Mouse (Mus musculus): ENCODE data around the gene Exd1. TPM values are rescaled to one million over a fixed set of nuclear protein-coding genes. Genes with fewer than 3 reads are reported as not detected.

Gene Exd1
- polyA plus RNA-seq (2016; fragmentation: Nextera tagmentation; extraction: Ambion mirVana): 0.61 and 0.70 TPM in 2 replicates

DNA sequence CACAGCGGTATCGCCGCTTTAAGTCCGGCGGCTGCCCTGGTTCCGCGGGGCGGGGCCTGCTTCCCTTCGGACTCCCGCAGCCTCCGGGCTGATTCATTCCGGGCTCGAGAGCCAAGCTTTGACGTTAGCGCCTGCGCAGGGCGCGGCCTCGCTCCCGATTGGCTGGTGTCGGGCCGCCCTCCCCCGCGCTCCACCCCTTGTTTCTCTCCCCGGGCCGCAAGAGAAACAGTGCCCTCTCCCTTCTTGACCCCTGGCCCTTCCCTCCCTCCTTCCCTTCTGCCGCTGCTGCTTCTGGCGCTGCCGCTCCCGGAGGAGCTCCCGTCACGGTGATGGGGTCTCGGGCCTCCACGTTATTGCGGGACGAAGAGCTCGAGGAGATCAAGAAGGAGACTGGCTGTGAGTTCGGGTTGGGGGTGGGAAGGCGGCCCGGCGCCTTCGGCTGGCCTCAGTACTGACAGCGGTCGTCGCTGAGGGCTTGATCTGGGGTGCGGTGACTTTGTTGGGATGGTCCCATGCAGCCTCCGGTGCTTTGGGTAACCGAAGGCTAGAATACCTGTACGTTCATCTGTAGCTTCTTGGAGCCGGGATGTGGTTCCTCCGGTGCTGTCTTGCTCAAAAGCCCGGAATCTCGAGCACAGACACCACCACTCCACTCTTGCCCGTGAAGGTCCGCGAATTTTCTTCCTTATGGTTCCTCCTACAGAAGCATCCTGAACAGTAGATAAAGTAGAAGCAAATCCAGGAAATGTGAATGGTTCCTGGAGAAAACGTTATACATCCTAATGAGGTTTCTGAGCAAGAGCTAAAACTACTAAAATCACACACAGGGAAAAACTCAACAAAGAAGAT lies at the start of gene Exd1, which contains the start of gene Chp1:
Exd1 (minus strand) TSS at position 106 of the 849 bp plus-strand sequence.
Chp1 (plus strand) TSS at position 176 of the 849 bp plus-strand sequence.
- Histone ChIP-seq H3K4me2 (replicated peaks) (peak within 1 kb of the TSS; percentile 74), H3K4me3 (peak within 1 kb of the TSS; percentile 78), H3K36me3 (no peaks in the 10 kb centered on the region), H3K9me3 (no peaks in the 10 kb centered on the region), H3K9ac (peak within 1 kb of the TSS; percentile 78), H3K27ac (peak within 1 kb of the TSS; percentile 62), H3K4me1 (peaks cover 14% of the 10 kb centered on the region), H3K27me3 (replicated peaks) (no peaks in the 10 kb centered on the region)
- peak; percentile 98 for ATAC-seq (ENCODE audit: low FRiP score, low read depth)
- WGBS: under 1% methylated on average over 57 of the region's 57 CpGs

DNA sequence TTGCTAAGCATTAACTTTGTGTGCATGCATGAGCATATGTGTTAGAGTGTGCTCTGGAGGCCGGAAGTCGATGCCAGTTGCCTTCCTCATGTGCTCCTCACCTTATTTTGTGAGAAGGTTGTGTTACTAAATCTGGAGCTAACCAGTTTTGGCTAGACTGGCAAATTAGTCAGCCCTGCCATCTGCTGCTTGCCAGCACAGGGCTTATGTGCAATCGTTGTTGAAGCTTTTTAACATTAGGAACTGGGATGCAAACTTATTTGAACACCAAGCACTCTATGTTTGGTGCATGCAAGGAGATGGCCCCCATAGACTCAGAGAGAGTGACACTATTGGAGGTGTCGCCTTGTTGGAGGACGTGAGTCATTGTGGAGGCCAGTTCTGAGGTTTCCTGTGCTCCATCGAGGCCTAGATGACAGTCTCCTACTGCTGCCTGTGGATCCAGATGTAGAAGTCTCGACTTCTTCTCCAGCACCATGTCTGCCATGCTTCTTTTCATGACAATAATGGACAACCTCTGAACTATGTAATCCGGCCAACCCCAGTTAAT lies 49.4 kb upstream of the Exd1 start:
- 95% methylated on average over 8 of the region's 8 CpGs for WGBS
- Histone ChIP-seq H3K4me3 (no peak overlapping the region), H3K27ac (no peak overlapping the region), H3K9me3 (no peaks in the 10 kb centered on the region), H3K36me3 (peaks cover 37% of the 10 kb centered on the region), H3K4me1 (peaks cover 12% of the 10 kb centered on the region), H3K4me2 (replicated peaks) (no peak overlapping the region), H3K9ac (no peak overlapping the region), H3K27me3 (replicated peaks) (no peaks in the 10 kb centered on the region)
- ATAC-seq (ENCODE audit: low FRiP score, low read depth): no peak

DNA sequence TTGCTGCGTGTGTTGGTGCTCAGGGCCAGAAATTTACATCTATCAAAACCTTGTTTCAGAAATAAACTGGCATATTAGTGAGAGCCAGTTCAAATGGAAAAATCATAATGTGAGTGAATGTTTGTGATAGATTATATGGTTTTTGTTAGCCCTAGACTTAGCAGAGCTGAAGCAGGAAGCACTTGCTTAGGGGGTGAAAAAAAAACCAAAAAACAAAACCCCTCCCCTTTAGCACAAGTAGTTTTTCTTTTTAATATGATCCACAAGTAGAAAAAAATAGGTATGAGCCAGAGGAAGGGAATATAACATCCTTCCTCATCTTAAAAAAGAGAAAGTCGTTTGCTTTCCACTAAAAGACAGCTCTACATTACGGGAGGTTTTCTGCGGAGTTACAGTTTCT lies 47.9 kb upstream of the Exd1 start:
- H3K36me3 ChIP-seq: peaks cover 38% of the 10 kb centered on the region
- H3K4me3 ChIP-seq: peak overlapping the region; percentile 95
- no peak for ATAC-seq (ENCODE audit: low FRiP score, low read depth)
- peak overlapping the region; percentile 71 for H3K4me2 ChIP-seq (replicated peaks)
- WGBS: 58% methylated on average over 4 of the region's 4 CpGs
- H3K4me1 ChIP-seq: peaks cover 12% of the 10 kb centered on the region
- no peaks in the 10 kb centered on the region for H3K9me3 ChIP-seq
- H3K9ac ChIP-seq: peak overlapping the region; percentile 91
- H3K27me3 ChIP-seq (replicated peaks): no peaks in the 10 kb centered on the region
- no peak overlapping the region for H3K27ac ChIP-seq

DNA sequence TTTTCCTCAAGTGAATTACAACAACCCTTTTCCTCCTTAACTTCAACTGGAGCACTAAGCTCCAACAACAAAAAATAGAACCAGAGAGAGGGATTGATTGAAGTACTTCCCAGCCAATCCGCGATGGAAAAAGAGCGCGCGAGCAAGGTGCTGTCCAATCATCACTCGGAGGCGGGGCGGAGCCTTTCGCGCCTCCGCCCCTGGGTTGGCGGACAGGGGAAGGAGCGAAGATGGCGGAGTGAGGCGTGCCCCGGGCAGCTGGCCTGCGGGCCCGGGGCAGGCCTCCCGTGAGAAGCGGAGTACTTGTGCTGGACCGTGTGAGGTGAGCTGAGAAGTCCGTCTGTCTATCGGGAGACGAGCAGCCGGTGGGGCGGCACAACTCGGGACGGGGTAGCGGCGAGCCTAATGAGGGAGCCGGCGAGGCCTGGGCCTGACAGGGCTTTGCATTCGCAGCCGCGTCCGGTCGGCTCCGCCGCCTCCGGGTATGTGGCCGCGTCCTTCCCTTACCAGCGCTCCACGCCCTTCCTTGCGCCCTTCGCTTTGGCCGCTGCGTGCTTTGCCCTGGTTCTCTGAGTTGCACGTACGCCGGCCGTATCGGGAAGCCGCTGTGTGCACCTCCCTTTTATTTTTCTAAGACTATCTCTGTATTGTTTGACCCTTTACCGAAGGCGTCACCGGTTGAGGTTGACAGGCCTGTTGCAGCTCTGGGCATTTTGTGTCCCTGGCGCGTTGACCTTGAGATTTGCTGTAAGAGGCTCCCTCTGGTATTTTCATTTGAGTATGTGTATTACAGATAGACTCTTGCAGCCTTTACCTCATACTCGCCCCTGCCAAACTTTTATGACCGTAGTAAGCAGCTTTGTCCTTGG lies 46.9 kb upstream of the Exd1 start:
- Histone ChIP-seq H3K27ac (peak overlapping the region; percentile 59), H3K36me3 (peaks cover 31% of the 10 kb centered on the region), H3K9me3 (no peaks in the 10 kb centered on the region), H3K4me2 (replicated peaks) (peak overlapping the region; percentile 71), H3K27me3 (replicated peaks) (no peaks in the 10 kb centered on the region), H3K4me3 (peak overlapping the region; percentile 95), H3K9ac (peak overlapping the region; percentile 91), H3K4me1 (peaks cover 12% of the 10 kb centered on the region)
- WGBS: under 1% methylated on average over 61 of the region's 61 CpGs
- peak; percentile 97 for ATAC-seq (ENCODE audit: low FRiP score, low read depth)

DNA sequence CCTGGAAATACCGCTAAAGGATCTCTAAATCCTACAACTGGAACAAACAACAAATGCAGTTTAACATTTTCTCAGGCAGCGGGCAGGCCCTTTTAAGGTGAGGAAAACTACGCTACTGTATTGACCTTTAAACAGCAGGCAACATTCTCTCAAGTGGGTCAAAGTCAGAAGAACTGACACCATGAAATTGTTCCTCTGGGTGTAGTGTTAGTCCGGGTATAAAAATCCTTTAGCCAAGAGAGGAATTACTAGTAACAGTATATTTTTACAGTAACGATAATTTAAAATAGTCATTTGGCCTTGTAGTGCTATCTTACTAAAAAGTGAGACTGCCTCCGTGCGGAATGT lies 46.3 kb upstream of the Exd1 start:
- peaks cover 12% of the 10 kb centered on the region for H3K4me1 ChIP-seq
- H3K4me3 ChIP-seq: peak overlapping the region; percentile 95; the same call in 1 of the 2 replicates
- no peak overlapping the region for H3K9ac ChIP-seq
- WGBS: 7% methylated on average over 7 of the region's 7 CpGs
- H3K27me3 ChIP-seq (replicated peaks): no peaks in the 10 kb centered on the region
- peak; percentile 19; the same call in 1 of the 2 replicates for ATAC-seq (ENCODE audit: low FRiP score, low read depth)
- peak overlapping the region; percentile 71 for H3K4me2 ChIP-seq (replicated peaks)
- no peaks in the 10 kb centered on the region for H3K9me3 ChIP-seq
- no peak overlapping the region for H3K27ac ChIP-seq
- H3K36me3 ChIP-seq: peaks cover 27% of the 10 kb centered on the region

DNA sequence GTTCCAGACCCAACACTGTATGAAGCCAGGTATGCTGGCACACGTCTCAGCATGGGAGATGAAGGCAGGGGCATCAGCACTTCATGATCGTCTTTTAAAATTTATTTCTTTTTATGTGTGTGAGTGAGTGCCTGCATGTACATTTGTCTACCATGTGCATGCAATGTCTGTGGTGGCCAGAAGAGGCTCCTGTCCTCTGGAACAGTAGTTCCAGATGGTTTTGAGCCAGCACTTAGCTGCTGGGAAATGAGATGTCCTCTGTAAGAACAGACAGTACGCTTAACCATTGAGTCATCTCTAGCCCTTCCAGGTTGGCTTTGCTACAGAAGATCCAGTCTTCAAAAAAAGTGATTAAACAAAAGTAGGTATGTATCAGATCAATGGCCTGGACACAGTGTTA lies 43.8 kb upstream of the Exd1 start:
- Histone ChIP-seq H3K27ac (no peak overlapping the region), H3K4me1 (peaks cover 12% of the 10 kb centered on the region), H3K4me3 (no peak overlapping the region), H3K9ac (no peak overlapping the region), H3K36me3 (peaks cover 7% of the 10 kb centered on the region), H3K9me3 (no peaks in the 10 kb centered on the region), H3K4me2 (replicated peaks) (no peak overlapping the region), H3K27me3 (replicated peaks) (no peaks in the 10 kb centered on the region)
- ATAC-seq (ENCODE audit: low FRiP score, low read depth): no peak
- WGBS: 94% methylated on average over 3 of the region's 3 CpGs

DNA sequence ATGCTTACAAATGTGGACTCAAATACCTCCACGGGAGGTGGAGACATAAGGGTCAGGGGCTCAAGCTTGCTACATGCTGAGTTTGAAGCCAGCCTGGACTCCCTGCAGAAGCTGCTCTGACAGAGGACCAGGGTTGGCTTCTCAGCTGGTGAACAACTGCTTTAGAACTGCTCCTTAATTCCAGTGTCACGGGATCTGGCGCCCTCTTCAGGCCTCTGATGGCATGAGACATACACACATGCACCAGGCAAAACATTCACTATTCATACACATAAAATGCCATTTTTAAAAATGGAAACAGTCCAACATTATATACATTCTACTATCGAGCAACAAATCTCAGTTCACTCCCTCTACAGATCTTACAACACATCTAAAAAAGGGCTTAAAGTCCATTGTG lies 40.0 kb upstream of the Exd1 start:
- H3K9ac ChIP-seq: no peak overlapping the region
- H3K4me2 ChIP-seq (replicated peaks): no peak overlapping the region
- no peak for ATAC-seq (ENCODE audit: low FRiP score, low read depth)
- no peak overlapping the region for H3K4me3 ChIP-seq
- peaks cover 10% of the 10 kb centered on the region for H3K36me3 ChIP-seq
- H3K9me3 ChIP-seq: no peaks in the 10 kb centered on the region
- no peaks in the 10 kb centered on the region for H3K4me1 ChIP-seq
- WGBS: 21% methylated on average over 4 of the region's 4 CpGs
- no peaks in the 10 kb centered on the region for H3K27me3 ChIP-seq (replicated peaks)
- H3K27ac ChIP-seq: no peak overlapping the region

DNA sequence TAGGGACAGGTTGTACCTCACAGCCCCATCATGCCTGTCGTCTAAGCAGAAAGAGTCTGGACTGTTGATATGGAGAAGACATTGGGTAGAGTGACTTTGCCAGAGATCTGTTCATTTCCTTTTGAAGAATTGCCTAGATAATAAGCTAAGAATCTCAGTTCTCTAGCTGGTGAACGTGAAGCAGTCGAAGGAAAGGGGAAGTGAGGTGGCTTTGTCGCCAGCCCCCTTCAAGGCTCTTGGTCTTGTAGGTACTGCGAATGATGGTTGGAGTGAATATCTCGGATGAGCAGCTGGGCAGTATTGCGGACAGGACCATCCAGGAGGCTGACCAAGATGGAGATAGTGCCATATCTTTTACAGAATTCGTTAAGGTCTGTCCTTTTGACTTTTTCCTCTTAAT lies 36.9 kb upstream of the Exd1 start:
- H3K9me3 ChIP-seq: no peaks in the 10 kb centered on the region
- peaks cover 15% of the 10 kb centered on the region for H3K36me3 ChIP-seq
- no peak overlapping the region for H3K9ac ChIP-seq
- WGBS: 91% methylated on average over 8 of the region's 8 CpGs
- H3K27me3 ChIP-seq (replicated peaks): no peaks in the 10 kb centered on the region
- H3K4me3 ChIP-seq: no peak overlapping the region
- no peak for ATAC-seq (ENCODE audit: low FRiP score, low read depth)
- no peak overlapping the region for H3K27ac ChIP-seq
- no peak overlapping the region for H3K4me2 ChIP-seq (replicated peaks)
- no peaks in the 10 kb centered on the region for H3K4me1 ChIP-seq

DNA sequence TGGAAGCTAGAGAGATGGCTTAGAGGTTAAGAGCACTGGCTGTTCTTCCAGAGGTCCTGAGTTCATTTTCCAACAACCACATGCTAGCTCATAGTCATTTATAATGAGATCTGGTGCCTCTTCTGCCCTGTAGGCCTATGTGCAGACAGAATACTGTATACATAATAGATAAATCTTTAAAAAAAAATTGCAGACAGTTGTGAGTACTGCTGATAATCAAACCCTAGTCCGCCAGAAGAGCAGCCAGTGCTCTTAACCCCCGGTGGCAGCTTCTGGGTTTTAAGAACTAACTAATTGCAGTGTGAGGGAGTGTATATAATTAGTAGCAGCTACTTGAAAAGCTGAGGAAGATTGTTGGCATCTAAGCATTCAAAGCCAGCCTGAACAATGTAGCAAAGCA lies 36.0 kb upstream of the Exd1 start:
- H3K27me3 ChIP-seq (replicated peaks): no peaks in the 10 kb centered on the region
- no peaks in the 10 kb centered on the region for H3K9me3 ChIP-seq
- H3K36me3 ChIP-seq: peaks cover 15% of the 10 kb centered on the region
- 70% methylated on average over 2 of the region's 2 CpGs for WGBS
- no peak overlapping the region for H3K9ac ChIP-seq
- H3K4me1 ChIP-seq: no peaks in the 10 kb centered on the region
- H3K4me2 ChIP-seq (replicated peaks): no peak overlapping the region
- no peak overlapping the region for H3K4me3 ChIP-seq
- ATAC-seq (ENCODE audit: low FRiP score, low read depth): no peak
- no peak overlapping the region for H3K27ac ChIP-seq

DNA sequence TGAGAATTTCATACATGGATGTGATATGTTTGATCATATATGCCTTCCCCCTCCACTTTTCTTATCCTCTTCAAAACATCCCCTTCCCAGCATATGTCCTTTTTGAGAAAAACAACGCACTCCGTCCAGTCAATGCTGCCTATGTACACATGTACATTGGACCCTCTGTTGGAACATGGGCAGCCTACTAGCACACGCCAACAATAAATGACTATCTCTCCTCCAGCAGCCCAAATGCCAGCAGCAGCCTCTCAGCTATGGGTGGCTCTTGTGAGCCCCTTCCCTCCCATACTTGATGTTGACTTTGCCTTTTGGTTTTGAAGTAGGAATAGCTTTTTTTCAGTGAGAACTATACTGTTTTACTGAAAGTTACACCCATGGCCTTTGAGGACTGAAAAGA lies 34.1 kb upstream of the Exd1 start:
- peaks cover 15% of the 10 kb centered on the region for H3K36me3 ChIP-seq
- H3K9me3 ChIP-seq: no peaks in the 10 kb centered on the region
- H3K4me2 ChIP-seq (replicated peaks): no peak overlapping the region
- H3K4me1 ChIP-seq: no peaks in the 10 kb centered on the region
- no peak for ATAC-seq (ENCODE audit: low FRiP score, low read depth)
- H3K4me3 ChIP-seq: no peak overlapping the region
- H3K27me3 ChIP-seq (replicated peaks): no peaks in the 10 kb centered on the region
- H3K27ac ChIP-seq: no peak overlapping the region
- no peak overlapping the region for H3K9ac ChIP-seq
- WGBS: 96% methylated on average over 3 of the region's 3 CpGs

DNA sequence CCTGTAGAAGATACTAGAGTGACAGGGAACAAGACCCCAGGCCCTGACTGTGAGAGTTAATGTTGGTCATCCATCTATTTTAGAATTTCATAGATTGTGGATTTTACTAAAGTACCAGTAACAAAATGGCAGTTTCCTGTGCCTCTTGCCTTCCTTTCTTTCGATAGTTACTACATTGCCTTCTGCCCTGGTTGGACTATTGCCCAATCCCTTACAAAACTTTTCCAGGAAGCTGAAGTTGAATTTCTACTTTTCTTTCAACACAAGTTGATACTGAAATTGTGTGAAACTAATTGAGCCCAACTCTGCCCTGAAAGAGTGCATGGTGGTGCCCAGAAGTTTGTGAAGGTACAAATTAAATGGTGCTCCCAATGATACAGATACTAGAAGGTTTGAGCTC lies 25.0 kb upstream of the Exd1 start:
- H3K36me3 ChIP-seq: peaks cover 17% of the 10 kb centered on the region; the same call in 1 of the 2 replicates
- no peak overlapping the region for H3K4me2 ChIP-seq (replicated peaks)
- H3K9ac ChIP-seq: no peak overlapping the region
- H3K27me3 ChIP-seq (replicated peaks): no peaks in the 10 kb centered on the region
- no peaks in the 10 kb centered on the region for H3K4me1 ChIP-seq
- WGBS: 93% methylated on average over 1 of the region's 1 CpGs
- H3K9me3 ChIP-seq: no peaks in the 10 kb centered on the region
- ATAC-seq (ENCODE audit: low FRiP score, low read depth): no peak
- H3K27ac ChIP-seq: no peak overlapping the region
- H3K4me3 ChIP-seq: no peak overlapping the region

Data from neural tube, embryonic 12.5 days (tissue).